Comparison of ENCODE assay signal across 18 mouse cellular contexts in the genomic region with DNA sequence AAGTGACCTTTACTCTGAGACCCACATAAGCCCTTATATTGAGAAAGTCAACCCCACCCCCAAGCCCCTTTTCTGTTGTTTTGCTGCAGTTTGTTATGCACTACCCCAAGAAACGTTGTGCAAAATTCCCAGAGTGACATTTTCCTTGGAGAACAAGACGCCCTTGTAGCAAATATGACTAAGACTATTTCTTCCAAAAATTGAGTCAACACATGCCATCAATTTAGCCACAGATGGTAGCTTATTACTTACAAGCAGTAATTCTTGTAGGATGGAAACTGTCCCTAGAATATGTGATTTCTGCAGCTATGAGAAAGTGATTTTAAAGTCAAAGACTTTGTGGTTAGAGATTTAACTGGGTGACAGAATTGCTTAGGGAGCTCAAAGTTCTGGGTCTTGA. TPM values are rescaled to one million over a fixed set of nuclear protein-coding genes. Genes with fewer than 3 reads are reported as not detected.
"Had no signal": no experiment of that assay in that cellular context is flagged by ENCODE, and none has a peak within 500 bp of the region (broad histone marks: within the 10 kb centered on the region; RNA-seq: fewer than 3 reads in every experiment).

No protein-coding gene starts in this region.

- H3K9ac ChIP-seq: lung, embryonic 14.5 days; midbrain, embryonic 12.5 days; neural tube, embryonic 13.5 days; neural tube, embryonic 15.5 days had no signal

- ATAC-seq: midbrain, embryonic 16.5 days had no signal

- DNase-seq: lung, adult 18-20 months; lung, embryonic 14.5 days; lung, postnatal 10 days; lung, postnatal 4 days; midbrain, embryonic 14.5 days; retina, postnatal 1 day; right cerebral cortex, postnatal 14 days; right cerebral cortex, postnatal 4 days; spleen, adult 18-20 months; thymus, postnatal 14 days; thymus, postnatal 36 days had no signal

- H3K4me2 ChIP-seq: lung, embryonic 14.5 days; midbrain, embryonic 12.5 days; neural tube, embryonic 13.5 days; neural tube, embryonic 15.5 days had no signal

- H3K9me3 ChIP-seq: midbrain, embryonic 10.5 days; midbrain, embryonic 12.5 days; neural tube, embryonic 13.5 days; neural tube, embryonic 15.5 days had no signal

- H3K4me3 ChIP-seq: midbrain, embryonic 10.5 days; midbrain, embryonic 12.5 days; myocyte; neural tube, embryonic 13.5 days; neural tube, embryonic 15.5 days had no signal

- H3K27ac ChIP-seq: midbrain, embryonic 12.5 days; neural tube, embryonic 13.5 days; neural tube, embryonic 15.5 days had no signal

- H3K36me3 ChIP-seq: neural tube, embryonic 13.5 days; neural tube, embryonic 15.5 days had no signal

- H3K27me3 ChIP-seq: midbrain, embryonic 12.5 days; neural tube, embryonic 13.5 days; neural tube, embryonic 15.5 days had no signal

RNA-seq across cellular contexts. Expression of a gene that starts 37.8 kb away (rescaled TPM):
- total RNA-seq: megakaryocyte-erythroid progenitor cell, adult 5-6 weeks had no signal
